Mouse (Mus musculus): ENCODE results near the gene Snrnp35.

DNA sequence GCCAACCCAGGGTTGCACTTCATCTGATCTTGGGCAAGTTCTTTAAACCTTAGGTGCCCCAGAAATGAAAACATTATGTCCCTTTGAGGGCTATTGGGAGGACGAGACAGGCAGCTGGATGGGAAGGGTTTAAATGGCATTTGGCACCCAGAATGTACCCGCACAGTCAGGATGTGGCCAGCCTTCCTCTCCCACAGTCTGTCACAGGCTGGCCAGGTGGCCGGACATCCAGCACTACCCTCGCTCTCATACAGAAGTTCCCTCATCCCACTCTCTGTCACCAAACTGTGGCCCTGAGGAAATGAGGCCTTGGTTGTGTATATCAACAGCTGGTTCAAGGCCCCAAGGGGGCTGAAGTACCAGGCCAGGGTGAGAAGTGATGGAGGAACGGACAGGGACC is 42.0 kb downstream of the Snrnp35 start:
- TF ChIP-seq CTCF (IDR thresholded peaks at IDR 0.05; ENCODE audit: low read depth, low read length) (no peak), POLR2A (IDR thresholded peaks at IDR 0.05; ENCODE audit: extremely low read depth, insufficient read depth, low read length) (no peak)
